Mouse (Mus musculus) colon, adult 2 months (tissue): ENCODE results near the gene Tmem86b. TPM values are rescaled to one million over a fixed set of nuclear protein-coding genes. Genes with fewer than 3 reads are reported as not detected.

Experiments
- polyA plus RNA-seq: library from polyadenylated mRNA; depleted of rRNA; stranded (reverse); fragments of >200 nt; gene quantifications from 2 replicates; pipeline ENCODE4 v1.2.3, GENCODE M21; 2012; rRNA removed

The Tmem86b gene
- 11.1 and 15.0 TPM in 2 replicates for polyA plus RNA-seq

GRCm38 (mm10) chr7:4631031-4631430 is at the start of gene Tmem86b:
Gene Tmem86b, minus strand, starts transcription at chr7:4631422.

GRCm38 (mm10) chr7:4658912-4659551 is 27.8 kb upstream of the Tmem86b start, which contains the start of gene Ppp6r1:
Gene Ppp6r1, minus strand, starts transcription at chr7:4659019.

GRCm38 (mm10) chr7:4603873-4604272 is 27.3 kb downstream of the Tmem86b start, which contains the start of gene Ptprh:
Gene Ptprh, minus strand, starts transcription at chr7:4604041.

Other genes starting within 250 kb of the Tmem86b start
- 0.10 and 0.14 TPM in 2 replicates for gene Gp6, start 233.7 kb downstream of the Tmem86b start, polyA plus RNA-seq
- 19.8 and 32.5 TPM in 2 replicates for gene Rdh13, start 185.8 kb downstream of the Tmem86b start, polyA plus RNA-seq
- gene Eps8l1, start 170.7 kb downstream of the Tmem86b start, polyA plus RNA-seq: 5.4 and 5.8 TPM in 2 replicates
- gene Ppp1r12c, start 129.7 kb downstream of the Tmem86b start, polyA plus RNA-seq: 115 and 125 TPM in 2 replicates
- gene Tnnt1, start 115.0 kb downstream of the Tmem86b start, polyA plus RNA-seq: 0.74 and 0.75 TPM in 2 replicates
- gene Tnni3, start 107.2 kb downstream of the Tmem86b start, polyA plus RNA-seq: 1.6 and 1.9 TPM in 2 replicates
- 2.7 and 2.8 TPM in 2 replicates for gene Dnaaf3, start 99.0 kb downstream of the Tmem86b start, polyA plus RNA-seq
- gene Syt5, start 83.9 kb downstream of the Tmem86b start, polyA plus RNA-seq: 11.2 and 12.5 TPM in 2 replicates
- gene Ptprh, start 27.4 kb downstream of the Tmem86b start, polyA plus RNA-seq: 58.9 and 64.2 TPM in 2 replicates
- 135 and 140 TPM in 2 replicates for gene Ppp6r1, start 27.6 kb upstream of the Tmem86b start, polyA plus RNA-seq
- 43.6 and 46.8 TPM in 2 replicates for gene Hspbp1, start 53.6 kb upstream of the Tmem86b start, polyA plus RNA-seq
- gene Brsk1, start 59.2 kb upstream of the Tmem86b start, polyA plus RNA-seq: 5.2 and 6.4 TPM in 2 replicates
- 21.0 and 24.9 TPM in 2 replicates for gene Tmem150b, start 93.8 kb upstream of the Tmem86b start, polyA plus RNA-seq
- gene Kmt5c, start 108.7 kb upstream of the Tmem86b start, polyA plus RNA-seq: 187 and 215 TPM in 2 replicates
- gene Cox6b2, start 121.7 kb upstream of the Tmem86b start, polyA plus RNA-seq: 22.5 and 40.9 TPM in 2 replicates
- not detected in 2 replicates for gene Fam71e2, start 139.9 kb upstream of the Tmem86b start, polyA plus RNA-seq
- gene Il11, start 151.4 kb upstream of the Tmem86b start, polyA plus RNA-seq: 0.90 and 1.0 TPM in 2 replicates
- not detected in 2 replicates for gene Tmem190, start 151.5 kb upstream of the Tmem86b start, polyA plus RNA-seq
- 227 and 263 TPM in 2 replicates for gene Tmem238, start 158.2 kb upstream of the Tmem86b start, polyA plus RNA-seq
- gene Rpl28, start 161.5 kb upstream of the Tmem86b start, polyA plus RNA-seq: 405 and 513 TPM in 2 replicates
- 143 and 257 TPM in 2 replicates for gene Ube2s, start 181.2 kb upstream of the Tmem86b start, polyA plus RNA-seq
- 2.0 and 2.8 TPM in 2 replicates for gene Shisa7, start 213.3 kb upstream of the Tmem86b start, polyA plus RNA-seq
- gene Isoc2b, start 238.8 kb upstream of the Tmem86b start, polyA plus RNA-seq: 40.8 and 52.6 TPM in 2 replicates
- 18.6 and 21.4 TPM in 2 replicates for gene Isoc2a, start 245.7 kb upstream of the Tmem86b start, polyA plus RNA-seq